Mouse (Mus musculus) megakaryocyte, embryonic 14.5 days (primary cell): Measurements from ENCODE around the gene Agr2. TPM values are rescaled to one million over a fixed set of nuclear protein-coding genes. Genes with fewer than 3 reads are reported as not detected.
A peak's percentile ranks its signal among the peaks of the same experiment; 100 is the strongest.

Experiments used
- H3K27me3 ChIP-seq: replicated peaks from 2 replicates; pipeline ENCODE3; 2012; ENCODE audit warnings: inconsistent platforms
- H3K36me3 ChIP-seq: replicated peaks from 2 replicates; pipeline ENCODE3; 2012; ENCODE audit warnings: low read length, inconsistent platforms, mixed read lengths
- H3K4me1 ChIP-seq: 2 replicates; pipeline ENCODE4 v1.6.1; 2012; ENCODE audit warnings: inconsistent platforms
- H3K4me3 ChIP-seq: replicated peaks from 2 replicates; pipeline ENCODE3; 2012; ENCODE audit warnings: moderate library complexity, mild to moderate bottlenecking, inconsistent platforms
- H3K9me3 ChIP-seq: 2 replicates; pipeline ENCODE4 v1.6.1; 2012; ENCODE audit warnings: inconsistent platforms
- FLI1 ChIP-seq: IDR thresholded peaks from 2 replicates; pipeline ENCODE4 v1.6.1; 2012; ENCODE audit warnings: low read length, inconsistent platforms, mixed read lengths
- GATA1 ChIP-seq: IDR thresholded peaks from 3 replicates; pipeline ENCODE4 v1.6.1; 2012; ENCODE audit warnings: mixed read lengths, low read length, inconsistent platforms, borderline replicate concordance
- polyA plus RNA-seq: library from polyadenylated mRNA; stranded (reverse); fragments of >175 nt; gene quantifications from 2 replicates; pipeline ENCODE4 v1.2.3, GENCODE M21; 2012; ENCODE audit warnings: low replicate concordance; ENCODE audit not compliant: insufficient read depth

The Agr2 gene
- polyA plus RNA-seq, 1 experiment: not detected

- TF ChIP-seq GATA1 (no peak), FLI1 (no peak)
- peaks cover 43% of the 10 kb centered on the region for H3K36me3 ChIP-seq
- no peaks in the 10 kb centered on the region for H3K27me3 ChIP-seq
- H3K4me1 ChIP-seq: peaks cover 33% of the 10 kb centered on the region
- H3K4me3 ChIP-seq: no peak overlapping the region
- no peaks in the 10 kb centered on the region; the same call in 1 of the 2 replicates for H3K9me3 ChIP-seq
Observed at GRCm38 (mm10) chr12:36020081-36020480, 27.4 kb downstream of the Agr2 start.

- Histone ChIP-seq H3K4me3 (no peak overlapping the region), H3K4me1 (peaks cover 33% of the 10 kb centered on the region), H3K9me3 (no peaks in the 10 kb centered on the region; the same call in 1 of the 2 replicates), H3K27me3 (no peaks in the 10 kb centered on the region), H3K36me3 (peaks cover 37% of the 10 kb centered on the region)
- TF ChIP-seq FLI1 (no peak), GATA1 (no peak)
Observed at GRCm38 (mm10) chr12:36020710-36021109, 28.0 kb downstream of the Agr2 start.

GRCm38 (mm10) chr12:36026126-36026525, 33.4 kb downstream of the Agr2 start:
- TF ChIP-seq GATA1: no peak
- no peak for TF ChIP-seq FLI1
- Histone ChIP-seq H3K9me3 (no peaks in the 10 kb centered on the region), H3K36me3 (peaks cover 2% of the 10 kb centered on the region), H3K4me3 (no peak overlapping the region), H3K27me3 (no peaks in the 10 kb centered on the region), H3K4me1 (peaks cover 50% of the 10 kb centered on the region)

GRCm38 (mm10) chr12:36027171-36027570, 34.5 kb downstream of the Agr2 start:
- Histone ChIP-seq H3K4me3 (no peak overlapping the region), H3K27me3 (no peaks in the 10 kb centered on the region), H3K9me3 (no peaks in the 10 kb centered on the region), H3K36me3 (no peaks in the 10 kb centered on the region), H3K4me1 (peaks cover 52% of the 10 kb centered on the region)
- TF ChIP-seq GATA1 (no peak), FLI1 (no peak)

- H3K36me3 ChIP-seq: peaks cover 10% of the 10 kb centered on the region
- H3K4me3 ChIP-seq: peak overlapping the region; percentile 42
- peaks cover 51% of the 10 kb centered on the region for H3K4me1 ChIP-seq
- H3K9me3 ChIP-seq: no peaks in the 10 kb centered on the region; the same call in 1 of the 2 replicates
- no peak for TF ChIP-seq GATA1
- TF ChIP-seq FLI1: no peak
- H3K27me3 ChIP-seq: no peaks in the 10 kb centered on the region
Observed at GRCm38 (mm10) chr12:36028968-36029645, 36.4 kb downstream of the Agr2 start.

- Histone ChIP-seq H3K36me3 (peaks cover 14% of the 10 kb centered on the region), H3K4me3 (no peak overlapping the region)
- TF ChIP-seq FLI1 (no peak), GATA1 (no peak)
Observed at GRCm38 (mm10) chr12:36029687-36030086, 37.0 kb downstream of the Agr2 start.

GRCm38 (mm10) chr12:36030660-36031363, 38.1 kb downstream of the Agr2 start:
- Histone ChIP-seq H3K27me3 (no peaks in the 10 kb centered on the region), H3K9me3 (no peaks in the 10 kb centered on the region; the same call in 1 of the 2 replicates), H3K36me3 (peaks cover 15% of the 10 kb centered on the region), H3K4me3 (no peak overlapping the region), H3K4me1 (peaks cover 61% of the 10 kb centered on the region)
- no peak for TF ChIP-seq GATA1
- TF ChIP-seq FLI1: no peak

More at GRCm38 (mm10) chr12:36029687-36030086, 37.0 kb downstream of the Agr2 start:
- Histone ChIP-seq H3K9me3 (no peaks in the 10 kb centered on the region; the same call in 1 of the 2 replicates), H3K27me3 (no peaks in the 10 kb centered on the region), H3K4me1 (peaks cover 53% of the 10 kb centered on the region)

- Histone ChIP-seq H3K27me3 (no peaks in the 10 kb centered on the region), H3K4me3 (peak overlapping the region; percentile 70), H3K4me1 (peaks cover 71% of the 10 kb centered on the region), H3K9me3 (no peaks in the 10 kb centered on the region; the same call in 1 of the 2 replicates), H3K36me3 (peaks cover 27% of the 10 kb centered on the region)
- no peak for TF ChIP-seq FLI1
- TF ChIP-seq GATA1: no peak
Observed at GRCm38 (mm10) chr12:36032419-36032818, 39.7 kb downstream of the Agr2 start.

GRCm38 (mm10) chr12:36035501-36035900, 42.8 kb downstream of the Agr2 start:
- no peaks in the 10 kb centered on the region for H3K27me3 ChIP-seq
- TF ChIP-seq FLI1: no peak
- no peak for TF ChIP-seq GATA1
- no peak overlapping the region for H3K4me3 ChIP-seq
- H3K36me3 ChIP-seq: peaks cover 27% of the 10 kb centered on the region
- no peaks in the 10 kb centered on the region; the same call in 1 of the 2 replicates for H3K9me3 ChIP-seq
- H3K4me1 ChIP-seq: peaks cover 57% of the 10 kb centered on the region

GRCm38 (mm10) chr12:36036121-36036520, 43.4 kb downstream of the Agr2 start:
- H3K9me3 ChIP-seq: no peaks in the 10 kb centered on the region; the same call in 1 of the 2 replicates
- no peak overlapping the region for H3K4me3 ChIP-seq
- H3K4me1 ChIP-seq: peaks cover 57% of the 10 kb centered on the region
- no peaks in the 10 kb centered on the region for H3K27me3 ChIP-seq
- peaks cover 27% of the 10 kb centered on the region for H3K36me3 ChIP-seq
- TF ChIP-seq FLI1 (no peak), GATA1 (no peak)
